Mouse (Mus musculus) CH12.LX (cell line): Measurements from ENCODE around the gene Rab11b. TPM values are rescaled to one million over a fixed set of nuclear protein-coding genes. Genes with fewer than 3 reads are reported as not detected.
"Not testable (repeated sequence)": the region's sequence is repeated elsewhere in the genome, so short reads cannot be mapped to it uniquely, and the experiment has no call there.

ENCODE experiments used
- DNase-seq: peaks from one replicate; pipeline ENCODE4 v3.0.0-alpha.2; 2013; ENCODE audit errors: extremely low read depth
- H3K27ac ChIP-seq: 2 replicates; pipeline ENCODE4 v1.5.1; 2012; ENCODE audit warnings: low read depth, mild to moderate bottlenecking, control low read depth, moderate library complexity; ENCODE audit not compliant: insufficient read depth
- H3K27me3 ChIP-seq: replicated peaks from 2 replicates; pipeline ENCODE3; 2012; ENCODE audit warnings: inconsistent platforms
- H3K36me3 ChIP-seq, 2 experiments: replicated peaks in 1 of 2; 2 replicates each; pipeline versions ENCODE3 to v1.6.1; 2012; ENCODE audit warnings: inconsistent platforms in 1 of 2, low read length in 1 of 2, mild to moderate bottlenecking in 1 of 2, mixed read lengths in 1 of 2, moderate library complexity in 1 of 2; ENCODE audit not compliant: control insufficient read depth in 1 of 2, insufficient read depth in 1 of 2
- H3K4me1 ChIP-seq, 2 experiments: 2 replicates each; pipeline ENCODE4 v1.6.1; 2012; ENCODE audit warnings: inconsistent platforms in 1 of 2, moderate library complexity in 1 of 2; ENCODE audit not compliant: insufficient read depth in 2 of 2, control insufficient read depth in 1 of 2
- H3K4me2 ChIP-seq: 2 replicates; pipeline ENCODE4 v1.6.1; 2012; ENCODE audit warnings: low read depth, mild to moderate bottlenecking, control low read depth; ENCODE audit not compliant: poor library complexity, insufficient read depth, severe bottlenecking
- H3K4me3 ChIP-seq, 3 experiments: fragments of 150-350 bp in 1 of 3; sonication (generic) in 1 of 3; replicated peaks in 1 of 3; 2 replicates each; pipeline versions ENCODE3 to v1.5.1; 2011 to 2012; ENCODE audit warnings: low read depth in 2 of 3, low read length in 2 of 3, mild to moderate bottlenecking in 2 of 3, moderate library complexity in 2 of 3, control low read depth in 1 of 3, improper control_type of control experiment in 1 of 3, inconsistent platforms in 1 of 3, mixed read lengths in 1 of 3; ENCODE audit not compliant: poor library complexity in 1 of 3
- H3K79me2 ChIP-seq: replicated peaks from 2 replicates; pipeline ENCODE4 v1.6.1; 2012; ENCODE audit warnings: mild to moderate bottlenecking, moderate library complexity; ENCODE audit not compliant: control insufficient read depth, poor library complexity, insufficient read depth, severe bottlenecking; ENCODE audit errors: extremely low read depth
- H3K9ac ChIP-seq: 2 replicates; pipeline ENCODE4 v1.6.1; 2012; ENCODE audit warnings: low read depth, mild to moderate bottlenecking, control low read depth, moderate library complexity; ENCODE audit not compliant: insufficient read depth
- H3K9me3 ChIP-seq: replicated peaks from 2 replicates; pipeline ENCODE3; 2012; ENCODE audit warnings: low read length, inconsistent platforms, mixed read lengths
- CTCF ChIP-seq, 2 experiments: IDR thresholded peaks in 1 of 2; conservative IDR thresholded peaks in 1 of 2; 2 replicates each; pipeline ENCODE4 v1.5.1; 2011 to 2012; ENCODE audit warnings: low read depth in 2 of 2, low read length in 2 of 2, improper control_type of control experiment in 1 of 2, inconsistent platforms in 1 of 2, mild to moderate bottlenecking in 1 of 2, moderate library complexity in 1 of 2
- IRF4 ChIP-seq: IDR thresholded peaks from 2 replicates; pipeline ENCODE4 v1.6.1; 2014; ENCODE audit warnings: low read depth, mild to moderate bottlenecking, inconsistent platforms, low read length, improper control_type of control experiment
- MYC ChIP-seq: IDR thresholded peaks from 2 replicates; pipeline ENCODE4 v1.6.1; 2011; ENCODE audit warnings: low read depth, mild to moderate bottlenecking, improper control_type of control experiment, low read length
- RAD21 ChIP-seq: IDR thresholded peaks from 2 replicates; pipeline ENCODE4 v1.6.1; 2011; ENCODE audit warnings: low read depth, mild to moderate bottlenecking, low read length, improper control_type of control experiment, moderate library complexity
- SIN3A ChIP-seq: IDR thresholded peaks from 2 replicates; pipeline ENCODE4 v1.6.1; 2012; ENCODE audit warnings: low read length, improper control_type of control experiment, inconsistent platforms
- SMC3 ChIP-seq: IDR thresholded peaks from 2 replicates; pipeline ENCODE4 v1.6.1; 2011; ENCODE audit warnings: low read depth, low read length, improper control_type of control experiment
- ZNF384 ChIP-seq: IDR thresholded peaks from 2 replicates; pipeline ENCODE4 v1.6.1; 2012; ENCODE audit warnings: low read depth, low read length, improper control_type of control experiment, inconsistent platforms
- dilution Hi-C: fragments of 300-500 bp; cut with MboI; formaldehyde crosslinking; loops from 2 replicates; pipeline ENCODE4 v1.14.3; 2020; ENCODE audit warnings: low sequenced_read_pairs; ENCODE audit not compliant: extremely low pct_unique_long_range_greater_than_20kb, extremely low pct_ligation_motif_present
- in situ Hi-C: fragments of 300-500 bp; cut with MboI; formaldehyde crosslinking; loops from 3 replicates; pipeline ENCODE4 v1.14.3; 2019; ENCODE audit warnings: low sequenced_read_pairs, low pct_ligation_motif_present, low pct_unique_long_range_greater_than_20kb, mixed read lengths
- polyA plus RNA-seq: library from polyadenylated mRNA; unstranded; fragments of >175 nt; gene quantifications from 2 replicates; pipeline ENCODE4 v1.2.1, GENCODE M21; 2012; ENCODE audit warnings: low read depth; ENCODE audit not compliant: insufficient read length
- total RNA-seq, 2 experiments: library from RNA; depleted of rRNA; stranded (reverse); fragments of 300-350 nt in 1 of 2; fragments of >200 nt in 1 of 2; gene quantifications; 2 replicates each; pipeline ENCODE4 v1.2.3; 2012 to 2014

Rab11b gene
- total and polyA plus RNA-seq, 3 experiments, result 17.4 to 57.9 (median 32.7) TPM

GRCm38 (mm10) chr17:33742420-33742819, 17.9 kb downstream of the Rab11b start:
- H3K4me2 ChIP-seq, result no peak overlapping the region
- TF ChIP-seq MYC, result no peak
- H3K4me3 ChIP-seq, result no peak overlapping the region
- H3K36me3 ChIP-seq, result peaks cover 12 to 19% of the 10 kb centered on the region in 2 experiments
- H3K9ac ChIP-seq, result no peak overlapping the region
- H3K4me1 ChIP-seq, result no peaks in the 10 kb centered on the region
- H3K27me3 ChIP-seq, result no peaks in the 10 kb centered on the region
- H3K9me3 ChIP-seq, result no peaks in the 10 kb centered on the region
- H3K27ac ChIP-seq, result no peak overlapping the region
- in situ Hi-C loops (no loop called here), dilution Hi-C loops (no loop called here)
- DNase-seq, result no peak
- H3K79me2 ChIP-seq, result no peaks in the 10 kb centered on the region

GRCm38 (mm10) chr17:33733526-33733925, 26.8 kb downstream of the Rab11b start:
- H3K4me1 ChIP-seq, H3K79me2 ChIP-seq, H3K9ac ChIP-seq, in situ Hi-C loops, dilution Hi-C loops, H3K36me3 ChIP-seq, DNase-seq, H3K9me3 ChIP-seq, H3K27me3 ChIP-seq, H3K27ac ChIP-seq, H3K4me3 ChIP-seq, H3K4me2 ChIP-seq: not testable (repeated sequence)

GRCm38 (mm10) chr17:33732556-33733083, 27.7 kb downstream of the Rab11b start:
- H3K4me3 ChIP-seq, H3K27me3 ChIP-seq, H3K79me2 ChIP-seq, H3K9ac ChIP-seq, H3K4me2 ChIP-seq, in situ Hi-C loops, H3K9me3 ChIP-seq, H3K36me3 ChIP-seq, H3K27ac ChIP-seq, dilution Hi-C loops, H3K4me1 ChIP-seq, DNase-seq: not testable (repeated sequence)
- peak; percentile 50 for TF ChIP-seq ZNF384

- Histone ChIP-seq H3K4me3 (no peak overlapping the region), H3K4me1 (peaks cover 0 to 4% of the 10 kb centered on the region in 2 experiments; a peak in 1 of 4 replicates), H3K27ac (no peak overlapping the region), H3K79me2 (no peaks in the 10 kb centered on the region), H3K4me2 (no peak overlapping the region), H3K36me3 (no peaks in the 10 kb centered on the region), H3K27me3 (no peaks in the 10 kb centered on the region), H3K9ac (no peak overlapping the region), H3K9me3 (peaks cover 3% of the 10 kb centered on the region)
- in situ Hi-C loops, result no loop called here
- no peak for DNase-seq
- no peak for TF ChIP-seq SIN3A
- peak; percentile 48 for TF ChIP-seq RAD21
- TF ChIP-seq SMC3, result peak; percentile 56
- TF ChIP-seq CTCF (conservative IDR thresholded peaks at IDR 0.05 in 1 of 2, IDR thresholded peaks at IDR 0.05 in 1 of 2; ENCODE audit: low read depth in 2 of 2, low read length in 2 of 2), result peak in 1 of 2 experiments; percentile 61; a peak in 2 of 4 replicates
- no peak for TF ChIP-seq IRF4
- dilution Hi-C loops, result no loop called here
Measured at GRCm38 (mm10) chr17:33729215-33729614, 31.1 kb downstream of the Rab11b start.
